Mouse (Mus musculus) B cell, adult 2 months (primary cell): ENCODE results near the gene Tpm1.

ENCODE experiments used
- DNase-seq, 2 experiments: peaks; one replicate each; pipeline ENCODE4 v3.0.0; 2022

Gene Tpm1

DNA sequence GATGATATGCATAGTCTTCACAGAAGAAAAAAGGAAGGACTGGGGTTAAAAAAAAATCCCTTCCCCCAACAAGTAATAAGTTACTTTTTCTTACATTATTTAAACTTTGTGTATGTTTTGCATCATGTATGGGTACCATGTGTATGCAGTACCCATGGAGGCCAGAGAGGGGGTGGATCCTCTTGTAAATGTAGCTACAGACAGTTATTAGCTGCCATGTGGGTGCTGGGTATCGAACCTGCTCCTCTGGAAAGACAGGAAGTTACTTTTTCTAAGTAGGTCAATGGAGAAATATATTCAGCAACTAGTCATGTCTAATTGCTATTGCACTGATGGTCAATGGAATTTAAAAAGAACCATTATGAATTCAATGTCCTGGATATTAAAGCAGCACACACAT is 70.7 kb downstream of the Tpm1 start:
- DNase-seq, result peak; percentile 31 to 52

DNA sequence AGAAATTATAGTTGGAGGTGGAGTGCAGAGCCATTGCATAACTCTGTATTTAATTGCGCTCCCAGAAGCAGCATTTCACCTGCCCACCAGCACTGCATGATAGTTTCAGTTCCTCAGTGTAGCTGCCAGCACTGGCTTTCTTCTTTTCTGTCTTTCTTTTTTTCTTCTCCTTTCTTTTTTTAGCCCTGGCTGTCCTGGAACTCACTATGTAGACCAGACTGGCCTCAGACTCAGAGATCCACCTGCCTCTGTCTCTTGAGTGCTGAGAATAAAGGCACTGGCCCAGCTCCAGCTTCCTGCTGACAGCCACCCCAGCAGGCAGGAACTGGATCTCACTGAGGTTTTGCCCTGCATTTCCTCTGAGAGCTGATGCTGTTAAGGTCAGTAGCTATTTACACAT is 71.2 kb downstream of the Tpm1 start:
- DNase-seq, result peak; percentile 56 to 60

- DNase-seq, result no peak
Observed at GRCm38 (mm10) chr9:66977121-66977520, 72.1 kb downstream of the Tpm1 start.

DNA sequence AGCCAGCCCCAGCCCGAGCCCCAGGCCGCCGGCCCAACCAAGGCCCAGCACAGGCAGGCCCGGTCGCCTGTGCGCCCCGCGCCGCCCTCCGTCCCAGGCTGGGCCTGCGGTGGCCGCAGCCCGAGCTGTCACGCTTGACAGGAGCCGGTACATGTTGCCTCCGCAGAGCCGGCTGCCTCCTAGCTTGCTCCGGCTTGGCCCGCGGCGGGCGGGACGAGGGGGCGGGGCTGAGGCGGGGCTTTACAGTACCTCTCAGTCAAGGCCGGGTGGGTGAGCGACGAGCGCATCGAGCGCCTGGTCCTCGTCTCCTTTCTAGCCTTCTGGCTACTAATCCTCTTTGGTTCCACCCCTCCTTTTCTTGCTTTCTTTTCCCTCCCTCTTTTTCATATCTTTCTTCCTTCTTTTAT is 74.0 kb downstream of the Tpm1 start, which contains the start of gene Lactb:
Gene Lactb (minus strand): TSS at position 246 of the 407 bp plus-strand sequence.
- DNase-seq, result peak; percentile 96 to 97

GRCm38 (mm10) chr9:66974721-66975225 is 74.4 kb downstream of the Tpm1 start:
- peak; percentile 93 to 95 for DNase-seq
